8 mouse cellular contexts compared by ENCODE assay signal in the genomic region with DNA sequence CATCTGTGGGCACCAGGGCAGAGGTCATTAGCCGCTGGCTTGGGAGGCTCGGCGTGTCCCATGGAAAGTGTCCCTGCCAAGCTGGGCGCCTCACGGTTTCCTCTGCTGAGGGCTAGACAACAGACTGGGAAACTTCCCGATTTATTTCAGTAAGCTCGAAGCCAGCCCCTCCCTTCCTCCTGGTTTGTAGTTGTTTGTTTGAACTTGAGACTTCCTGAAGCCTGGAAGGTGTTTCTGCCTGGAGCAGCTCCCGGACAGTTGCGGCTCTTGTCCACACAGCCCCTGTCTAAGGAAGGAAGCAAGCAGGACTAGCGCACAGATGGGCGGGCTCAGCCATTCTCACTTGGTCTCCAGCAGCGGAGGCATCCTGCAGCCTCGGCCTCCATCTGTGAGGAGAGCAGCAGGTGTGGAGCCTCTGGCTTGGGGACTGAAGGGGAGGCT. TPM values are rescaled to one million over a fixed set of nuclear protein-coding genes. Genes with fewer than 3 reads are reported as not detected.
DNase-seq lines count a peak whose midpoint lies in the region; ATAC-seq and TF ChIP-seq lines count a peak whose summit lies in the region.

No protein-coding gene starts in this region.

- no peaks in the 10 kb centered on the region for H3K36me3 ChIP-seq in E14TG2a.4 (ENCODE audit: insufficient read depth, low read length)
- H3K36me3 ChIP-seq in heart, embryonic 12.5 days: no peaks in the 10 kb centered on the region

- peak; percentile 53 for ATAC-seq in heart, embryonic 12.5 days (ENCODE audit: insufficient number of reproducible peaks, low FRiP score)

- WGBS in heart, embryonic 12.5 days: 44% methylated on average over 13 of the region's 13 CpGs

- H3K9ac ChIP-seq in heart, embryonic 12.5 days: no peak overlapping the region

- H3K4me3 ChIP-seq in E14TG2a.4 (replicated peaks; ENCODE audit: low read length): peak overlapping the region; percentile 52
- no peak overlapping the region for H3K4me3 ChIP-seq in heart, embryonic 12.5 days

- peaks cover 67% of the 10 kb centered on the region for H3K4me1 ChIP-seq in E14TG2a.4 (replicated peaks; ENCODE audit: low read depth, low read length)
- peaks cover 9% of the 10 kb centered on the region for H3K4me1 ChIP-seq in heart, embryonic 12.5 days (replicated peaks)

- DNase-seq in ES-CJ7 (ENCODE audit: low read depth, low spot score): peak; percentile 48
- DNase-seq in kidney, postnatal 25 days: peak; percentile 75 to 88
- no peak for DNase-seq in testis, postnatal 14 days (ENCODE audit: low spot score)
- no peak for DNase-seq in cerebellum, postnatal 36 days
- no peak for DNase-seq in c-Kit-positive CD71-positive TER-119-positive erythroid progenitor cells, embryonic 14.5 days (ENCODE audit: low spot score)
- DNase-seq in embryo, embryonic 9.5 days (ENCODE audit: extremely low spot score): no peak

- H3K27me3 ChIP-seq in E14TG2a.4 (ENCODE audit: insufficient read depth, low read length): no peaks in the 10 kb centered on the region
- H3K27me3 ChIP-seq in heart, embryonic 12.5 days (replicated peaks): peaks cover 18% of the 10 kb centered on the region; the same call in 1 of the 2 replicates

- H3K4me2 ChIP-seq in heart, embryonic 12.5 days: no peak overlapping the region

- H3K27ac ChIP-seq in heart, embryonic 12.5 days (ENCODE audit: poor library complexity, severe bottlenecking): no peak overlapping the region

- no peaks in the 10 kb centered on the region for H3K9me3 ChIP-seq in E14TG2a.4 (ENCODE audit: low read length)
- 0 out of 2 replicates have a peak, but pooled peaks cover 7% of the 10 kb centered on the region for H3K9me3 ChIP-seq in heart, embryonic 12.5 days (replicated peaks)

- no peak for TF ChIP-seq CTCF in E14TG2a.4 (conservative IDR thresholded peaks at IDR 0.05; ENCODE audit: low read length)

RNA-seq across cellular contexts. Expression of gene Mcf2l, which starts 52.4 kb away (rescaled TPM):
- 11.4 and 11.5 TPM in 2 replicates for polyA plus RNA-seq in heart, embryonic 12.5 days (2016; fragmentation: Nextera tagmentation; extraction: Ambion mirVana)

Comparison
In these comparisons a context has a peak if more than half of its experiments do, and no peak if none do; other contexts are left out.
1. DNase-seq: peak in ES-CJ7 (single experiment) and kidney, postnatal 25 days (2 of 2); none in testis, postnatal 14 days (single experiment), cerebellum, postnatal 36 days (0 of 2), c-Kit-positive CD71-positive TER-119-positive erythroid progenitor cells, embryonic 14.5 days (single experiment) and embryo, embryonic 9.5 days (single experiment).